Mouse (Mus musculus) bone marrow, adult 2 months (tissue): Measurements from ENCODE around the gene Enpp3. TPM values are rescaled to one million over a fixed set of nuclear protein-coding genes. Genes with fewer than 3 reads are reported as not detected.
A peak's percentile ranks its signal among the peaks of the same experiment; 100 is the strongest.

ENCODE experiments used
- H3K27ac ChIP-seq: fragments of 200-500 bp; 2 replicates; pipeline ENCODE4 v1.5.1; 2012; ENCODE audit warnings: low read depth, mild to moderate bottlenecking, control low read depth, inconsistent platforms, low read length; ENCODE audit not compliant: control insufficient read depth, poor library complexity, insufficient read depth
- H3K4me1 ChIP-seq: fragments of 200-500 bp; 2 replicates; pipeline ENCODE4 v1.6.1; 2011; ENCODE audit warnings: low read length; ENCODE audit not compliant: control insufficient read depth, insufficient read depth
- H3K4me3 ChIP-seq: fragments of 200-500 bp; replicated peaks from 2 replicates; pipeline ENCODE3; 2011; ENCODE audit warnings: mild to moderate bottlenecking, low read depth, low read length, control low read depth; ENCODE audit not compliant: control insufficient read depth
- CTCF ChIP-seq: fragments of 200-500 bp; IDR thresholded peaks from 2 replicates; pipeline ENCODE4 v1.5.1; 2011; ENCODE audit warnings: low read length, control low read depth; ENCODE audit not compliant: control insufficient read depth, insufficient read depth
- POLR2A ChIP-seq: fragments of 200-500 bp; IDR thresholded peaks from 2 replicates; pipeline ENCODE4 v1.6.1; 2011; ENCODE audit warnings: low read depth, mild to moderate bottlenecking, control low read depth, low read length, borderline replicate concordance; ENCODE audit not compliant: control insufficient read depth
- WGBS: fragments of 180-500 bp; shearing (Covaris S2); methylation state at CpG from one replicate; pipeline ENCODE4 v1.1.7; 2018; 5-methylcytosine and 5-hydroxymethylcytosine counted together
- polyA plus RNA-seq: library from polyadenylated mRNA; stranded (reverse); fragments of >200 nt; gene quantifications from 2 replicates; pipeline ENCODE4 v1.2.4, GENCODE M21; 2011; ENCODE audit warnings: low replicate concordance; ENCODE audit not compliant: missing spikeins, insufficient read depth, insufficient read length

The Enpp3 gene
- polyA plus RNA-seq, 1 experiment = 4.3 TPM

DNA sequence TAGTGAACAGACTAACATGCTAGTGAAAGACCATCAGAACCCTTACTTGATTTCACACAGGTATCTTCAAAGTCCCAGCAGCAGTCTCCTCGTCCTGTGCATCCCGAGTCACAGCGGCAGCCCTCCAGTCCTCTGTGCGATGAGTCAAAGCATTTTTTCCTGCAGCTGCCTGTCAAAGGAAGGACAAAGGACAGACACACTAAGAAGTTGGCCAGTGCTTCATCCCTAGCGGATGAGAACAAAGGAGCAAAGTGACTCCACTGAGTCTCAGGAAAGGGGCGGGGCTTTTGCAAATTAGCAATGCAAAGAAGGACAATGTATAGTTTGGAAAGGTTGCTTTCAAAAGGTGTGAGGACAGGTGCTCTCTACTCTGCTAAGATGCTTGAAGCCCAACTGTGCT, 16.5 kb downstream of the Enpp3 start:
- H3K4me3 ChIP-seq = no peak overlapping the region
- no peak overlapping the region for H3K27ac ChIP-seq
- TF ChIP-seq POLR2A = no peak
- TF ChIP-seq CTCF = no peak
- WGBS = 89% methylated on average over 6 of the region's 6 CpGs
- H3K4me1 ChIP-seq = peaks cover 1% of the 10 kb centered on the region

DNA sequence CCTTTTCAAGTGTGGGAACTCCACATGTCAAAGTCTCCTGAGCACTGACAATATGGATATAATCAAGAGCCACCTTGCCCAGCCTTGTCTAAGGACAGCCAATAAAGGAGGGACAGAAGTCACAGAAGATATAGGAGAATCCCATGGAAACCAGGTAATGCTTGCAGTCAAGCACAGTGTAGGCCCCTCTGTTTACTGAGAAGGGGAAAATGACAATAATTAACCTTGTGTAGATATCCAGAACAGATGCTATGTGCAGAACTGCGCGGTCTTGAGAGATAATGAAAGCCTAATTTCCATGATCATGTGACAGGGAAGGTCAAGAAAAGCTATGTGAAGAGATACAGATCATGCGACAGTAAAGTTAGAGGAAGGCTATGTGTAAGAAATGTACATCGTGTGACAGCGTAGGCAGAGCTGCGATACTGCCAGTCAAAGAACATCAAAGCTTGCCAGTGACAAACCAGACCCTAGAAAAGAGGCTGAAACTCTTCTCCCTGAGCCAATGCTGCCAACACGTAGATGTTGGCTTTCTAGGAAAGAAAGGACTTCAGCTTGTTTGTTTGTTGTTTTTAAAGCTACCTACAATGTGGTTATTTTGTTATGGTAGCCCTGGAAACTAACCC, 17.1 kb downstream of the Enpp3 start:
- Histone ChIP-seq H3K4me3 (no peak overlapping the region), H3K4me1 (peaks cover 1% of the 10 kb centered on the region), H3K27ac (no peak overlapping the region)
- no peak for TF ChIP-seq CTCF
- TF ChIP-seq POLR2A = no peak
- 83% methylated on average over 7 of the region's 7 CpGs for WGBS

GRCm38 (mm10) chr10:24824621-24825020, 18.0 kb downstream of the Enpp3 start:
- H3K4me3 ChIP-seq = no peak overlapping the region
- peaks cover 1% of the 10 kb centered on the region for H3K4me1 ChIP-seq
- TF ChIP-seq CTCF (no peak), POLR2A (no peak)
- WGBS = 86% methylated on average over 8 of the region's 8 CpGs
- H3K27ac ChIP-seq = no peak overlapping the region

DNA sequence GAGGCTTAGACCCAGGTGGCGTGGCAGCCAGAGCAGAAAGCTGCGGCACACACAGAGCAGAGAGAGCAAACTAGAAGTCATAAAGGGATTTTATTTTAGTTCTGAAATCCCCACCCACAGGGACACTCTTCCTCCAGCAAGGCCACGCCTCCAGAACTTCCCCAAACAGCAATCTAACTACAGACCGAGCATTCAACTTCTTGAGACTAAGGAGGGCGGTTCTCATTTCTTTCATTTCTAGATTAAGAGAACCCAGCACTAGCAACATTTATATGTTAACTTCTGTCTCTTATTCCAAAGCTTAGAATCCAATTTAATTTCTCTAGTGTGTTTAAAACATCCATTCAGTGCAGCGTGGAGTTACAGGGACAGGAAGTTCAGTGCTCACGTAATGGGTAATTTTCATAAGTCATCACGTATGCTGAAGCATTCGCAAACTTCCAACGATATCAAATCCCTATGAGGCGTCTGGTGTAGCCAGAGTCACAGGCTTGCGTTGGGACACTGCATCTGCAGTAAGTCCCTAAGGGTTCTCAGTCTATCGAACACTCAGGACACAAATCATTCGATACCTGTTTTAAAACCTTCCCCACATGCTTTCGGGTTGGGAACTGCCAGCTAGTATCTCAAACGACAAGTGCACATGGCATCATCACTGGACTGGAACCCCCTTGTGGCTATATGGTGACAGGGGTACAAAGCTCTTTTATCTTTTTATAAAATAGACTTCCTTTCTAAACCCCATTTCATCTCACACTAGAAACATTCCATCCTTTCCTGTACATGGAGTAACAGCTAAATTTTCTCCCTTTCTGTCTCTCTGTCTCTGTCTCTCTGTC, 18.7 kb downstream of the Enpp3 start:
- TF ChIP-seq CTCF (no peak), POLR2A (no peak)
- H3K4me3 ChIP-seq = peak overlapping the region; percentile 49
- 8% methylated on average over 16 of the region's 16 CpGs for WGBS
- peak overlapping the region; percentile 24; the same call in 1 of the 2 replicates for H3K27ac ChIP-seq
- peaks cover 1% of the 10 kb centered on the region for H3K4me1 ChIP-seq

DNA sequence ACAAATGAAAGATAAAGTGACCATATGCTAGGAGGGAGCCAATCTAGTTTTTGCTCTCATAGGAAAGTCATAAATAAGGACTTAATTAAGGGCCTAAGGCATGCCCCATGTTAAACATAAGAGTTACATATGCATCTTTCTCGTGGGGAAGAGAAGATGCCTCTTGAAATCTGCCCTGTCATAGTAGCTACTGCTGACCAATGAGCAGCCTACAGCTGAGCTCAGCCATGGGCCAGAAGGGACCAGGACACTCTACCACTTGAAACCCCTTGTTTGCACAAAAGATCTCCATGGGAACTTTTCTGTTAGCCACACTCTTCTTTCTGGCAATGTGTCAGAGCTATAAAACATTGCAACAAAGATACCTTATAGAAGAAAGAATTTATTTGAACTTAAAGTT, 19.4 kb downstream of the Enpp3 start:
- Histone ChIP-seq H3K4me1 (peaks cover 1% of the 10 kb centered on the region), H3K4me3 (no peak overlapping the region), H3K27ac (no peak overlapping the region)
- 12% methylated on average over 1 of the region's 1 CpGs for WGBS
- no peak for TF ChIP-seq CTCF
- TF ChIP-seq POLR2A = no peak

DNA sequence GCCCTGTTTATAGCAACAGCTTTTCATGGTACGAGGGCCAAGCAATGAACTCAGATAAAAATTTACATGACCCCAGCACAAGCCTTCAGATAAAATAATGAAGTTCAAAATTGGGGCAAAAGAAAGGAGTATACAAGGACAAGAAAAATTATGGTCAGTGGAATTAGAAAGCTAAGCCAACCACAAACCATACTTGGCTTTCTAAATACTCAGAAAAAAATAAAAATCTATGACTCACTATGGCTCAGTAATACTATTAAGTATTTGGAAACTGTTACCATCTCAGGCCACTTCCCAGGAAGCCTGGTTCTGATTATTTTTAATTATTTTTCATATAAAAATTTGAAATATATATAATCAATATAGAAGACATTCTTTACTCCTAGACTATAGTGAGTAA, 19.8 kb downstream of the Enpp3 start:
- WGBS = 79% methylated on average over 1 of the region's 1 CpGs
- peaks cover 1% of the 10 kb centered on the region for H3K4me1 ChIP-seq

GRCm38 (mm10) chr10:24821990-24822676, 20.5 kb downstream of the Enpp3 start:
- no peak overlapping the region for H3K27ac ChIP-seq
- WGBS = 67% methylated on average over 4 of the region's 4 CpGs
- no peak for TF ChIP-seq CTCF
- no peak for TF ChIP-seq POLR2A
- no peak overlapping the region for H3K4me3 ChIP-seq
- H3K4me1 ChIP-seq = no peaks in the 10 kb centered on the region; the same call in none of the 2 replicates

More for the DNA sequence above, 19.8 kb downstream of the Enpp3 start:
- no peak overlapping the region for H3K27ac ChIP-seq
- H3K4me3 ChIP-seq = no peak overlapping the region
- TF ChIP-seq CTCF (no peak), POLR2A (no peak)

- no peak overlapping the region for H3K4me3 ChIP-seq
- H3K4me1 ChIP-seq = no peaks in the 10 kb centered on the region
- no peak for TF ChIP-seq CTCF
- TF ChIP-seq POLR2A = no peak
- H3K27ac ChIP-seq = no peak overlapping the region
- 83% methylated on average over 3 of the region's 3 CpGs for WGBS
Observed at GRCm38 (mm10) chr10:24819526-24819925, 23.1 kb downstream of the Enpp3 start.
